Mouse (Mus musculus) olfactory bulb, adult 2 months (tissue): Measurements from ENCODE around the gene Gm10775.

ENCODE experiments used
- CTCF ChIP-seq: fragments of 200-500 bp; IDR thresholded peaks from 2 replicates; pipeline ENCODE4 v1.5.1; 2012; ENCODE audit warnings: low read depth, mild to moderate bottlenecking, low read length, moderate library complexity; ENCODE audit not compliant: insufficient read depth
- POLR2A ChIP-seq: fragments of 200-500 bp; IDR thresholded peaks from 2 replicates; pipeline ENCODE4 v1.6.1; 2012; ENCODE audit warnings: mild to moderate bottlenecking, low read depth, low read length, moderate library complexity; ENCODE audit not compliant: insufficient read depth

DNA sequence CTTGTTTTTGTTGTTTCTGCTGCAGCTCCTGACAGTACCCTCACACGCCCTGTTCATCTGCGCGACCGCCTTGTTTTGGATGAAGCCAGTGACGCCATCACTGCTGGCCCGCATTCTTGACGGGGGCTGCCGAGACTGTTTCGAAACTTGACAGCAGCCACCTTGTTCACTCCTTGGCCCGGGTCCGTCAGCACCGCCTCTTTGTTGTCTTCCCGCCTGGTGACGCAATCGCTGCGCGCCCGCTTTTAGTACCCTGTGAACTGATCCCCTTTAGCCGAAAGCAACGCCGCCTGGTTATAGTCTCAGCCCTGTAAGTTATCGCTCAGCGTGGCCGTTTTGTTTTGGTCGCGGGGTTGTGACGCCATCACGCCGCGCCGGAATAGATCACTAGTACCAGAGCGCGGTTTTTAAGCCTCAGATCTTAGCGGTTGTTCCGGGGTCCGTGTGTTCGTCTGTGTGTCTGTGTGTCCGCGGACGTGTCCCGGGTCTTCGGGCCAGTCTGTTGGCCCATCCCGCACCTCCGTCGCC is 18.2 kb upstream of the Gm10775 start:
- TF ChIP-seq POLR2A (no peak; the same call in 1 of the 2 replicates), CTCF (no peak)
